ENCODE assay signal across 8 mouse cellular contexts in the genomic region with DNA sequence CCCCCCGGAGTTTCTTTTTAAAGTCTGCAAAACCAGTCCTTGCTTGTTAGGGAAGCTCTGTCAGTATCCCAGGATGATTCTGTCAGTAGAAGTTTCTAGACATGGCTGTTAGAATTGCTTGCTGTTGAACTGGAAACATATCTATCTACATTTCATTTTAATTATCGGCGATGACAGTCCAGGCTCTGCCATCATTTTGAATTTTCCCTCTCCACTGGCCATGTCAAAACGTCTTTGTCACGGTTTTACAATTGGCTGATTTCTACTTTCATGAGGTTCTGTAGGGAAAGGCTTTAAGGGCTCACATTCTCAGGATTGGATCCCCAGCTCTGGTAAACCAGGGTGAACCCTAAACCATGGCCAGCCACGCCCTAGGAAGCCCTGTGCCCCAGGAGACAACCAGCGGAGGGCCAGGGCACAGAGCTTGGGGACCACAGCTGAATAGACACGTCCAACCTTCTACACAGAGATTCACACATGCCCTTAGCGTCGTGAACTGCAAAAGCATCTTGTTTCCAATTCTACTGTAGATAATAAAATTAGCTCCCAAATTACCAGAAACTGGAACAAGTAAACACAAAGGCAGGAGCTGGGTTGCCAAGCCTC.
DNase-seq lines count a peak whose midpoint lies in the region; ATAC-seq and TF ChIP-seq lines count a peak whose summit lies in the region.

No protein-coding gene starts in this region.

- no peak for ATAC-seq in heart, embryonic 14.5 days (ENCODE audit: insufficient number of reproducible peaks, insufficient read depth, low FRiP score, low read depth)
- no peak for ATAC-seq in liver, embryonic 16.5 days (ENCODE audit: low read depth)
- ATAC-seq in activated CD4-positive, CD25-positive, alpha-beta regulatory T cell, adult 4 months, result no peak

- no peaks in the 10 kb centered on the region for H3K4me1 ChIP-seq in ES-Bruce4 (ENCODE audit: control insufficient read depth, insufficient read depth, low read length)
- peaks cover 2 to 3% of the 10 kb centered on the region in 2 experiments; a peak in 2 of 4 replicates for H3K4me1 ChIP-seq in heart, embryonic 14.5 days (ENCODE audit: control insufficient read depth in 2 of 2, insufficient read depth in 2 of 2, low read length in 2 of 2)
- no peaks in the 10 kb centered on the region for H3K4me1 ChIP-seq in liver, embryonic 16.5 days (ENCODE audit: control insufficient read depth, low read depth, low read length)

- no peak for TF ChIP-seq EP300 in ES-Bruce4 (IDR thresholded peaks at IDR 0.05; ENCODE audit: insufficient read depth, low read depth, low read length)

- TF ChIP-seq CTCF in ES-Bruce4 (IDR thresholded peaks at IDR 0.05; ENCODE audit: low read depth, low read length), result no peak

- peak overlapping the region; percentile 51 for H3K9ac ChIP-seq in ES-Bruce4 (ENCODE audit: low read depth, poor library complexity, severe bottlenecking)
- H3K9ac ChIP-seq in heart, embryonic 14.5 days (ENCODE audit: low read length), result peak overlapping the region; percentile 63
- H3K9ac ChIP-seq in liver, embryonic 16.5 days (ENCODE audit: low read depth, low read length), result no peak overlapping the region

- no peaks in the 10 kb centered on the region for H3K9me3 ChIP-seq in ES-Bruce4 (replicated peaks; ENCODE audit: control insufficient read depth, insufficient read depth, low read length, poor library complexity, severe bottlenecking)
- H3K9me3 ChIP-seq in heart, embryonic 14.5 days (ENCODE audit: control insufficient read depth, low read length), result no peaks in the 10 kb centered on the region
- H3K9me3 ChIP-seq in liver, embryonic 16.5 days (replicated peaks; ENCODE audit: control insufficient read depth, low read length), result no peaks in the 10 kb centered on the region

- DNase-seq in gastrocnemius, adult 18-20 months (ENCODE audit: low spot score), result peak; percentile 1
- no peak for DNase-seq in gastrocnemius, adult 8-10 months (ENCODE audit: low spot score in 2 of 2)
- no peak for DNase-seq in cerebellum, adult 11-12 months
- no peak for DNase-seq in layer of hippocampus, adult 18-20 months (ENCODE audit: low spot score in 2 of 2)

- H3K36me3 ChIP-seq in ES-Bruce4 (ENCODE audit: control insufficient read depth, insufficient read depth, low read length, poor library complexity, severe bottlenecking), result no peaks in the 10 kb centered on the region
- no peaks in the 10 kb centered on the region for H3K36me3 ChIP-seq in heart, embryonic 14.5 days (ENCODE audit: control insufficient read depth, insufficient read depth, low read length)
- no peaks in the 10 kb centered on the region for H3K36me3 ChIP-seq in liver, embryonic 16.5 days (ENCODE audit: control insufficient read depth, insufficient read depth)

- H3K4me2 ChIP-seq in heart, embryonic 14.5 days (ENCODE audit: low read length), result peak overlapping the region; percentile 91
- H3K4me2 ChIP-seq in liver, embryonic 16.5 days (ENCODE audit: low read depth, low read length), result peak overlapping the region; percentile 49; the same call in 1 of the 2 replicates

- H3K27ac ChIP-seq in ES-Bruce4 (ENCODE audit: insufficient read depth, low read length), result no peak overlapping the region
- H3K27ac ChIP-seq in heart, embryonic 14.5 days (replicated peaks in 1 of 2; ENCODE audit: control insufficient read depth in 1 of 2, insufficient read depth in 1 of 2, low read depth in 2 of 2, low read length in 2 of 2), result peak overlapping the region; percentile 54 to 55
- H3K27ac ChIP-seq in liver, embryonic 16.5 days (ENCODE audit: low read length), result no peak overlapping the region

- TF ChIP-seq POLR2A in ES-Bruce4 (IDR thresholded peaks at IDR 0.05; ENCODE audit: insufficient read depth, low read length), result no peak

- peak overlapping the region; percentile 75 for H3K4me3 ChIP-seq in ES-Bruce4 (ENCODE audit: low read depth, low read length)
- peak overlapping the region; percentile 48 to 57 for H3K4me3 ChIP-seq in heart, embryonic 14.5 days (ENCODE audit: control insufficient read depth in 1 of 2, insufficient read depth in 1 of 2, low read depth in 1 of 2, low read length in 2 of 2)
- no peak overlapping the region; the same call in 1 of the 2 replicates for H3K4me3 ChIP-seq in liver, embryonic 16.5 days (ENCODE audit: low read depth, low read length)

- 26% methylated on average over 10 of the region's 10 CpGs for WGBS in heart, embryonic 14.5 days
- WGBS in liver, embryonic 16.5 days (ENCODE audit: insufficient replicate concordance), result 26% methylated on average over 10 of the region's 10 CpGs

- peaks cover 4% of the 10 kb centered on the region; the same call in 1 of the 2 replicates for H3K27me3 ChIP-seq in ES-Bruce4 (ENCODE audit: control insufficient read depth, insufficient read depth, low read length, poor library complexity, severe bottlenecking)
- 0 out of 2 replicates have a peak, but pooled peaks cover 2% of the 10 kb centered on the region for H3K27me3 ChIP-seq in heart, embryonic 14.5 days (ENCODE audit: control insufficient read depth, insufficient read depth, low read length)
- H3K27me3 ChIP-seq in liver, embryonic 16.5 days (ENCODE audit: control insufficient read depth, insufficient read depth, low read depth, low read length), result peaks cover 12% of the 10 kb centered on the region

Comparison
In these comparisons a context has a peak if more than half of its experiments do, and no peak if none do; other contexts are left out.
1. H3K27ac ChIP-seq: peak in heart, embryonic 14.5 days (2 of 2); none in ES-Bruce4 (single experiment) and liver, embryonic 16.5 days (single experiment).